Mouse (Mus musculus) thymus, adult 2 months (tissue): ENCODE measurements at regions not wholly inside any gene's neighbourhood (a gene's known extent, or its start where the extent isn't known, plus 50 kb on each side); places are given as distances from the start of the nearest gene placed in this dataset.

Experiments used
- CTCF ChIP-seq: fragments of 200-500 bp; IDR thresholded peaks from 2 replicates; pipeline ENCODE4 v1.5.1; 2012; ENCODE audit warnings: mild to moderate bottlenecking, control low read depth, low read length, moderate library complexity, borderline replicate concordance; ENCODE audit not compliant: control insufficient read depth, poor library complexity, insufficient read depth; ENCODE audit errors: extremely low read depth
- POLR2A ChIP-seq: fragments of 200-500 bp; IDR thresholded peaks from 2 replicates; pipeline ENCODE4 v1.6.1; 2012; ENCODE audit warnings: mild to moderate bottlenecking, low read length, control low read depth, moderate library complexity; ENCODE audit not compliant: control insufficient read depth, poor library complexity, insufficient read depth; ENCODE audit errors: extremely low read depth

GRCm38 (mm10) chr15:88544216-88544615 is 55.9 kb upstream of the Zdhhc25 start:
- TF ChIP-seq CTCF (no peak), POLR2A (no peak)
